Mouse (Mus musculus): ENCODE results near the gene Anapc5. TPM values are rescaled to one million over a fixed set of nuclear protein-coding genes. Genes with fewer than 3 reads are reported as not detected.

Anapc5 gene
- polyA plus RNA-seq, 1 experiment = 150 TPM

- peaks cover 55% of the 10 kb centered on the region for H3K36me3 ChIP-seq (ENCODE audit: control insufficient read depth, insufficient read depth, low read length)
These were observed 20.7 kb downstream of the Anapc5 start for GRCm38 (mm10) chr5:122800345-122801010.

DNA sequence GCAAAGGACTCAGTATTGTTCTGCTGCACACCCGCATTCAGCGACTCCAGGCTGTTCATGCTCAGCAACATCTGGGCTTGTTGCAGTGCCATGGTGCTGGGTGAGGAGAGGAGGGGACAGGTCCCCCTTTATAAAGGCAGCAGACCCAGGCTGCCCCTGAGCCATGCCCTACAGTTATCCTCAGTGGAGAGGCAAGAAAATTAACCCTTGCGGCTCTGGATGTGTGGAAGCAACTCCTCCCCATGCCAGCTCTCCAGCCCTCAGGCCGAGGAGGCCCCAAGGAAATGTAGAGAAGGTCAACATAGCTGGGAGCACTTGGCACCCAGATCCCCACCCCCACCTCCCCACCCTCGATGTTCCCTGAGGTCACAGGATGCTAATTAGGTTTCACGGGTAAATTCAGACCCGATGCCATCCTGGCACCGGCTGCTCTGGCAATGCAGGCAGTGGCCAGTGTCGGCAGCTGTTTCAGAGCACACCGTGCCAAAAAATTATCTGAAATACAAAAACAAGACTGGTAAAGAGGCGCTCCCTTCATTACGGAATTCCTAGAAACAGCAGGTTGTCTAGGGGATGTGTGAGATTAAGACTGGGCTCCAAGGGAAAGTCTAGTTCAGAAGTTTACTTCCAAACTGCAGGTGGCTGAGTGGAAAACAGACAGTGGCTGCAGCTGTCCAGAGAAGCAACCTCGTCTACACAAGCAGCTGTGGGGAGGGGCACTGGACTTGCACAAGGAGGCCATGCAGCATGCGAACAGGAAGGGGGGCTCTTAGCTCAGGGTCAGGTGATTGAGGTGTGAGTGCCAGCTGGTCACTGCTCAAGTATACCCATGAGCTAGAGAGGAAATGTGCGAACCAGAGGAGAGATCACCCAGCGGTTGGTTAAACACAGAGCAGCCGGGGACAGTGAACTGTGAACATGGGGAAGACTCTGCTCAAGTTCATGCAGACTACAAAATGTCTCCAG is 21.5 kb downstream of the Anapc5 start:
- DNase-seq (ENCODE audit: low read depth in 1 of 2, low spot score in 2 of 2) = no peak
- Histone ChIP-seq H3K4me3 (ENCODE audit: extremely low read depth, insufficient read depth, insufficient read length) (no peak overlapping the region), H3K27ac (ENCODE audit: insufficient read depth, low read length) (no peak overlapping the region), H3K4me1 (ENCODE audit: control insufficient read depth, insufficient read depth, insufficient read length) (no peaks in the 10 kb centered on the region), H3K27me3 (ENCODE audit: control insufficient read depth, insufficient read depth, low read length) (no peaks in the 10 kb centered on the region), H3K36me3 (ENCODE audit: control insufficient read depth, insufficient read depth, low read length) (peaks cover 52% of the 10 kb centered on the region)
- TF ChIP-seq CTCF (IDR thresholded peaks at IDR 0.05; ENCODE audit: extremely low read depth, insufficient read depth, insufficient read length, insufficient replicate concordance) (no peak), POLR2A (IDR thresholded peaks at IDR 0.05; ENCODE audit: low read depth, low read length) (no peak)
- WGBS = 88% methylated on average over 17 of the region's 17 CpGs

More at GRCm38 (mm10) chr5:122800345-122801010, 20.7 kb downstream of the Anapc5 start:
- no peak for DNase-seq (ENCODE audit: low read depth in 1 of 2, low spot score in 2 of 2)
- TF ChIP-seq POLR2A (IDR thresholded peaks at IDR 0.05; ENCODE audit: low read depth, low read length) (no peak), CTCF (IDR thresholded peaks at IDR 0.05; ENCODE audit: extremely low read depth, insufficient read depth, insufficient read length, insufficient replicate concordance) (no peak)
- Histone ChIP-seq H3K4me3 (ENCODE audit: extremely low read depth, insufficient read depth, insufficient read length) (no peak overlapping the region), H3K27ac (ENCODE audit: insufficient read depth, low read length) (no peak overlapping the region), H3K4me1 (ENCODE audit: control insufficient read depth, insufficient read depth, insufficient read length) (no peaks in the 10 kb centered on the region), H3K27me3 (ENCODE audit: control insufficient read depth, insufficient read depth, low read length) (no peaks in the 10 kb centered on the region)
- WGBS = 86% methylated on average over 13 of the region's 13 CpGs

GRCm38 (mm10) chr5:122798557-122799378 is 22.4 kb downstream of the Anapc5 start:
- Histone ChIP-seq H3K36me3 (ENCODE audit: control insufficient read depth, insufficient read depth, low read length) (peaks cover 49% of the 10 kb centered on the region), H3K27ac (ENCODE audit: insufficient read depth, low read length) (no peak overlapping the region), H3K4me3 (ENCODE audit: extremely low read depth, insufficient read depth, insufficient read length) (no peak overlapping the region), H3K27me3 (ENCODE audit: control insufficient read depth, insufficient read depth, low read length) (no peaks in the 10 kb centered on the region), H3K4me1 (ENCODE audit: control insufficient read depth, insufficient read depth, insufficient read length) (no peaks in the 10 kb centered on the region)
- 65% methylated on average over 17 of the region's 17 CpGs for WGBS
- TF ChIP-seq POLR2A (IDR thresholded peaks at IDR 0.05; ENCODE audit: low read depth, low read length) (no peak), CTCF (IDR thresholded peaks at IDR 0.05; ENCODE audit: extremely low read depth, insufficient read depth, insufficient read length, insufficient replicate concordance) (no peak)
- no peak for DNase-seq (ENCODE audit: low read depth in 1 of 2, low spot score in 2 of 2)

GRCm38 (mm10) chr5:122797866-122798265 is 23.3 kb downstream of the Anapc5 start:
- Histone ChIP-seq H3K36me3 (ENCODE audit: control insufficient read depth, insufficient read depth, low read length) (peaks cover 51% of the 10 kb centered on the region), H3K27me3 (ENCODE audit: control insufficient read depth, insufficient read depth, low read length) (no peaks in the 10 kb centered on the region), H3K27ac (ENCODE audit: insufficient read depth, low read length) (no peak overlapping the region), H3K4me3 (ENCODE audit: extremely low read depth, insufficient read depth, insufficient read length) (no peak overlapping the region), H3K4me1 (ENCODE audit: control insufficient read depth, insufficient read depth, insufficient read length) (no peaks in the 10 kb centered on the region)
- no peak for DNase-seq (ENCODE audit: low read depth in 1 of 2, low spot score in 2 of 2)
- TF ChIP-seq POLR2A (IDR thresholded peaks at IDR 0.05; ENCODE audit: low read depth, low read length) (no peak), CTCF (IDR thresholded peaks at IDR 0.05; ENCODE audit: extremely low read depth, insufficient read depth, insufficient read length, insufficient replicate concordance) (no peak)
- 93% methylated on average over 3 of the region's 3 CpGs for WGBS

GRCm38 (mm10) chr5:122788696-122789095 is 32.4 kb downstream of the Anapc5 start:
- Histone ChIP-seq H3K4me1 (ENCODE audit: control insufficient read depth, insufficient read depth, insufficient read length) (no peaks in the 10 kb centered on the region), H3K36me3 (ENCODE audit: control insufficient read depth, insufficient read depth, low read length) (peaks cover 32% of the 10 kb centered on the region), H3K4me3 (ENCODE audit: extremely low read depth, insufficient read depth, insufficient read length) (no peak overlapping the region), H3K27me3 (ENCODE audit: control insufficient read depth, insufficient read depth, low read length) (no peaks in the 10 kb centered on the region), H3K27ac (ENCODE audit: insufficient read depth, low read length) (no peak overlapping the region)
- DNase-seq (ENCODE audit: low read depth in 1 of 2, low spot score in 2 of 2) = no peak
- WGBS = 81% methylated on average over 2 of the region's 2 CpGs
- TF ChIP-seq CTCF (IDR thresholded peaks at IDR 0.05; ENCODE audit: extremely low read depth, insufficient read depth, insufficient read length, insufficient replicate concordance) = no peak

DNA sequence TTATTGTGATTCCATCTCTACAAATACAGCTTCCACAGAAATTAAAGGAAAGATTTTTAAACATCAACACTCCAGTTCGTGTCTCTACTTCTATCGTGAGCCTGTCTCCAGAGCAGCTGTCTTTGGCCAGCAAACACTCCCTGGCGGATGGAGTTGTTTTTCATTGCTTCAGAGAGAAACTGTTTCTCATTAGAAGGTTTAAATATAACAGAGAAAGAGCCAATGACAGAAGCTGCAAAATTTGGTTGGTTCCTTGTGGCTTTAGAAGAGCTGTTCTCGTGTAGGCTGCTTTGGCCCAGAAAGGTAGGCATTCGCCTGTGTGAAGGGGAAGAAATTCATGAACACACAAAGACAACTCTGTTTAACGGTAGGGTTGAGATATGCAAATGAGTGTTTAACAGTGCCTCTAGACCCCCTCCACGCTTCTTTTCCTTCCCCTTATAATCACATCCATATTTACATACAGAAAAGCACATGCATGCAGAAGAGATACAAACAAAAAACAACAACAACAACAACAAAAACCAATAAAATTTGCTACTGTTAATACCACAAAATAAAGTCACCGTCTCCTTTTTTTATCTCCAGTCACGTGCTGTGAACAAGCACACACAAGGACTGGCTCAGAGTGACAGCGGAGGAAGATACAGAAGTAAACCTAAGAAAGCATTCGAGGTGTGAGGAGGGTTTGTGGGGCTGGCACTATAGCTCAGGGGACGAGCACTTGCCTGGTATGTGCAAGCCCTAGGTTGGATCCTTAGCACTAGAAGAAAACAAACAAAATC is 34.9 kb downstream of the Anapc5 start:
- DNase-seq (ENCODE audit: low read depth in 1 of 2, low spot score in 2 of 2) = no peak
- H3K4me3 ChIP-seq (ENCODE audit: extremely low read depth, insufficient read depth, insufficient read length) = no peak overlapping the region
- TF ChIP-seq CTCF (IDR thresholded peaks at IDR 0.05; ENCODE audit: extremely low read depth, insufficient read depth, insufficient read length, insufficient replicate concordance) (no peak), POLR2A (IDR thresholded peaks at IDR 0.05; ENCODE audit: low read depth, low read length) (no peak)
- no peaks in the 10 kb centered on the region for H3K27me3 ChIP-seq (ENCODE audit: control insufficient read depth, insufficient read depth, low read length)
- 72% methylated on average over 12 of the region's 12 CpGs for WGBS
- H3K27ac ChIP-seq (ENCODE audit: insufficient read depth, low read length) = no peak overlapping the region
- peaks cover 19% of the 10 kb centered on the region for H3K36me3 ChIP-seq (ENCODE audit: control insufficient read depth, insufficient read depth, low read length)
- no peaks in the 10 kb centered on the region for H3K4me1 ChIP-seq (ENCODE audit: control insufficient read depth, insufficient read depth, insufficient read length)

Data from spleen, adult 2 months (tissue).